Mouse (Mus musculus) E14TG2a.4 (cell line): ENCODE measurements around the gene Gramd1a.

Experiments
- CTCF ChIP-seq: conservative IDR thresholded peaks from 2 replicates; pipeline ENCODE4 v1.5.1; 2014; ENCODE audit warnings: low read length
- NANOG ChIP-seq: IDR thresholded peaks from 2 replicates; pipeline ENCODE4 v1.6.1; 2014; ENCODE audit warnings: borderline replicate concordance, low read length, mixed read lengths
- POU5F1 ChIP-seq: IDR thresholded peaks from 2 replicates; pipeline ENCODE4 v1.6.1; 2014; ENCODE audit warnings: low read length, borderline replicate concordance

DNA sequence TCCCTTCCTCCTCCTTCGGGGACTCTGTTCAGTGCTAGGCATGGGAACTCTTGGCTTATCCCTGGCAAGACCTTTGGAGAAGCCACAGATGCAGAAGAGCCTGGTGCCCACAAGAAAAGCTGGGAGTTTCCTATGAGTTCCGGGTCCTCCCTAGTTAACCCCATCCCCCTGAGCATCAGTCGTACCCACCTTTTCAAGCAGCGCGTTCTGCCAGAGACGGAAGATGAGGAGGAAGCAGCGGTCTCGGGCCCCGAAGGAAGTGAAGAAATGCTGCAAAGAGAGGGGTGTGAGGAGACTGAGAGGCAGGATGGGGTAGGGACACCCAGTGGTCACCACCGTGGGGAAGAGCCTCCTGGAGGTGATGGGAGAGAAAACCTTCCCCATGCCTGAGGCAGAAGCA lies 14.8 kb downstream of the Gramd1a start:
- no peak for TF ChIP-seq CTCF
- no peak for TF ChIP-seq POU5F1
- no peak for TF ChIP-seq NANOG
